Mouse (Mus musculus): ENCODE data around the gene Efna1.
A peak's percentile ranks its signal among the peaks of the same experiment; 100 is the strongest.

Efna1 gene

DNA sequence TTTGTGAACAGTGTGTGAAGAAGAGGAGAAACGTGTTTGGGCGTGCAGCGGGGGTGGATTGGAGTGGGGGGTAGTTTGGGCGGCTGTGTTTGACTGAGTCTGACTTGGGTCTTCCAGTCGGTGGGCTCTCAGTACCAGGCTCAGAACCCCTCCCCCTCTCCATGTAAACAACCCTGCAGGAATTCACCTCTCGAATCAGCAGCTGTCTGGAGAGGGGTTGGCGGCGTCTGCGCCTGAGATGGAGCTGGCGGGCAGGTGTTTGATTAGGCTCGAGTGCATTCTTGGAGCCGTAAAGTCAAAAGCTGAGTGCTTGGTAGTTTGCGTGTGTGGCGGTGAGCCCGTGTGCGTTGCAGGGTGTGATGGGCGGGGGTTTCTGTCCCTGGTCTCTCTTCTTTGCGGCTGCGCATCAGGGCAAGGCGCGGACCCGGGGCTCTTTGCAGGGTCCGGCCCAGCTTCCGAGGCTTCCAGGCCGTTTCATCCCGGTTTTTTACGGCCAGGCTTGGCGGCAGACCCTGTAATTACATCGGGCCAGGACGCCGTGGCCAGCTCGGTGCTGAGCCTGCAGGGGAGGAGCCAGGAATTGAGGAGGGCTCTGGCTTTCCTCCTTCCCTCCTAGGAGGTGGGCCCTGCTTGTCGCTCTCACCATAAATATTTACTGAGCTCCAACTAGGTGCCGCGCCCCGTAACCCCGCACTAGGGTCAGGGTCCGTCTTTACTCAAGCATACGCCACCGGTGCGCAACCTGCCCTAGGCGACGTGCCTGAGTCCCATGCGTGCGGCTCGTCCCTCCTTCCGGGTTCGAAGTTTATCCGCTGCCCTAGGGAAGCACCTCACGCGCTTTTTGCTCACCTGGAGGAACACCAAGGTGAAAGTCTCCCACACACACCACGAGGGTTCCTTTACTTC is at the start of gene Efna1:
TSS of gene Efna1 (minus strand) at position 537 of the 906 bp plus-strand sequence.
- DNase-seq: no peak

GRCm38 (mm10) chr3:89330346-89330745 is 49.4 kb upstream of the Efna1 start:
- no peak for DNase-seq

DNA sequence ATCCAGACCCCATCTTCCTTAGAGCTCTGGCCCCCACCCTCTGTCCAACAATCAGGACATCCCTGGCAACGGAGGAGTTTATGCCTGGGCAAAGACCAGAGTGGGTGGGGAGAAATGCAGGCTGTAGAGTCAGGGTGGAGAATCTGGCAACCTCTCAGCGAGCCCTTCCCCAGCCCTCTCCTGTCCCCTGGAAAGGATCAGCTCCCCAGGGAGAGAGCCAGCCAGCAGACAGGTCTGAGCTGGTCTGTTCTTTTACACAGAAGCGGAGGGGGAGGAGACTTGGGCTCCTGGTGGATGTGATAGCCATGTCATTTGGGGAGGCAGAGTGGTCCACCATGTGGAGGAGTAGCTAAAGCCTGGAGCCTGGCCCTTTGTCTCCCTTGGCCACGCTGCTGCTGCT is 47.7 kb upstream of the Efna1 start:
- no peak for DNase-seq

- no peak for DNase-seq
These were observed 46.5 kb upstream of the Efna1 start for GRCm38 (mm10) chr3:89327371-89327870.

GRCm38 (mm10) chr3:89325882-89326281 is 44.9 kb upstream of the Efna1 start:
- no peak for DNase-seq

DNA sequence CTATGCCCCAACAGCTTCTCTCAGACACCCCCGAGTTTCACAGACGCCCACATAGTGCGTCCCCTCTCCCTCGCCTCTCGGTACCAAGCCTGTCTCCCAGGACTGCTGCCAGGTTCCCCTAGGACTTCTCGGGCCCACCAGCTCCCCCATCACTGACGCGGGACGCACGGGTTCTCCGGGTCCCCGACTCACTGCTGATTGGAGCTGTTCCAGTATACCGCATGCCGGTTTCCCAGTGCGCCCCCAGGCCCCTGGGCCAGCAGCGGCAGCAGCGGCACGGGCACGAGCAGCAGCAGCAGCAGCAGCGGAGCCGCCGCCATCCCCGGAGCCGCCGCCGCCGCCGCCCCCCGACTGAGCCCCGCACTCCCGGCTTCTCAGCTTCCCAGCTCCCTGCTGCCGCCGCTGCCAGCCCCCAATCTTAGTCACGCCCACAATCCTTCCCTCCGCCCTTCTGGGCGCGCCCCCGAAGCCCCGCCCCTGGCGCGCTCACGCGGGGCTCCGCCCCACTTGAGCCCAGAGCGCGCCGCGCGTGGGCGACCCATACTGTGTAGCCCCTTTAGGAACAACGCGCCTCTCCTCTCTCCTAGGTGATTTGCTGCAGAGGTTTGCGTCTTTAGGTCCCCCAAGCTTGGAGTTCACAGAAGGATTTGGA is 41.7 kb upstream of the Efna1 start, which contains the start of gene Efna3:
TSS of gene Efna3 (minus strand) at position 452 of the 652 bp plus-strand sequence.
- peak; percentile 91 for DNase-seq

DNA sequence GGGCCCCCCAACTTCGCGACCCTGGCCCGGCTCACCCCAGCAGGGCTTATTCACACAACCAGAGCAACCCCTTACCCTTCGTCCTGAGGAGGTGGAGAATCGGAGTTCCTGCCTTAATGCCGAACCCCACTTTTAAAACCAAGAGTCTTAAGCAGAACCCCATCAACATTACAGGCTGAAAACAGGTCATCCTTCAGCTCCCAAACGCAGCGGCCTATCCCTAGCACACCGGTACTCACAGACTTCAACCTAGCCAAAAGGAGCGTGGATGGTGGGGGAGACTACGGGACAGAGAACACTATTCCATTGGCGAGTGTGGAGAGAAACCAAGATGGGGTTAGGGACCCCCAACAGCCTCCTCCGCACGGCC is 41.2 kb upstream of the Efna1 start:
- DNase-seq: no peak

DNA sequence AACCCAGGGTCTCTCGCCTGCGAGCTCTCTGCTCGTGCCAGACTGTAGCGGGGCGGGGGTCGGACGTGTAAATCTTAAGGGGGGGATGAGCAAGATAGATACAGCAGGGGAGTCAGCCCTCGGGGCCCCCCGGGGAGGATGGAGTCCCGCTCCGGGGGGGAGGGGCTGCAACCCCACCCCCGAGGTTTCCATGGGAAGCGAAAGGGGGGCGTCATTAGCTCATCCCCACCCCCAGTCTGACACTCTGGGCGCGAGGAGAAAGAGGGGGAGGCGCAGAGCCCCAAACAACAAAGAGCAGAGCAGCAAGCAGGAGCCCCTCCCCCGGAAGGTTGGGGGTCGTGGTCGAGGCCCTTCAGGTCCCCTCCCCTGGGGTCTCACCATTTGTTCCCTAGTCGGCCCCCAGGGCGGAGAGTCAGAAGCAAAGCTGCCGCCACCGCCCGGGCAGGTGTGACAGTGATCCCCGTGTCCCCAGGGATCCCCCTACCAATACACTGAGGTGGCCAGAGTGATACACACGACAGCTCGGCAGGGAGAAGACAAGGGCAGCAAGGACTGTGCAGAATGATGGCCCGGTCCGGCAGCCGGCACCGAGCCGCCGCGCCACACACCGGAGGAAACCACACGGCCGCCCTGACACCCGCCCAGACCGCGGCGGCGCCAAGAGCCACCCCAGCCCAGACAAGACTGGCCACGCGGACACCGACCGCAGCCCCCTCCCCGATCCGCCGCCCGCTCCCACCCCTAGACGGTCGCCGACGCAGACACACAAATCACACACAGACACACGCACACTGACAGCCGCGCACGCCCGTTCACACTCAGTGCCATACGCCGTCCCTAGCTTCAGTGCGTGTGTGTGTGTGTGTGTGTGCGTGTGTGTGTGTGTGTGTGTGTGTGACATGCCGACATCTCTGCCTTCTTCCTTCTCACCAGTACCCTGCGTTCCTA is 40.5 kb upstream of the Efna1 start:
- DNase-seq: peak; percentile 39

DNA sequence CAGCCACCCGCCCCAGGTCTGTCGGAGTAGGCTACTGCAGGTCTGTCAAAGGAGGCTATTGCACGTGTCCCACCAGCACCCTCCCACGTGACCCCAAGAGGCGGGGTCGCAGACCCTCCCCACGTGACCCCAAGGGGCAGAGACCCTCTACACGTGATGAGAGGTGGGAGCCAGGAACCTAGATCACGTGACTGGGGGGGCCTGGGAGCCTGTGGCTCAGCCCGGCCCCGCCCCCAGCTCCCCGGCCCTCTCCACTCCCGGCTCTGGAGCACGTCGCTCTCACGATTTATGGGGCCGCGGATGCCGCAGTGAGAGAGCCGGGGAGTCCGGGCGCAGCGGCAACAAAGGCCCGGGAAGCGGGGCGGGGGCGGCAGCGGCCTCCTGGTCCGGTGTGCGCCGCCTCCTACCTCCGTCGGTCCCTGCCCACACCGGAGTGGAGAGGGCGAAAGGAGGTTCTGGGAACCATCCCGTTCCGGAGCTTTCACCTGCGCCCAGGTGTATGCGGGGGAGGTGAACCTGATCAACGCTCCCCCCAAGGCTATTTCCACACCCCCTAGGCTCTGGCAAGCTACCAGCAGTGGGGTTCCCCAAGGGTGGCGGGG is 39.7 kb upstream of the Efna1 start:
- peak; percentile 59 for DNase-seq

GRCm38 (mm10) chr3:89319591-89320350 is 38.8 kb upstream of the Efna1 start:
- DNase-seq: peak; percentile 65

- DNase-seq: no peak
These were observed 38.1 kb upstream of the Efna1 start for GRCm38 (mm10) chr3:89318971-89319590.

DNA sequence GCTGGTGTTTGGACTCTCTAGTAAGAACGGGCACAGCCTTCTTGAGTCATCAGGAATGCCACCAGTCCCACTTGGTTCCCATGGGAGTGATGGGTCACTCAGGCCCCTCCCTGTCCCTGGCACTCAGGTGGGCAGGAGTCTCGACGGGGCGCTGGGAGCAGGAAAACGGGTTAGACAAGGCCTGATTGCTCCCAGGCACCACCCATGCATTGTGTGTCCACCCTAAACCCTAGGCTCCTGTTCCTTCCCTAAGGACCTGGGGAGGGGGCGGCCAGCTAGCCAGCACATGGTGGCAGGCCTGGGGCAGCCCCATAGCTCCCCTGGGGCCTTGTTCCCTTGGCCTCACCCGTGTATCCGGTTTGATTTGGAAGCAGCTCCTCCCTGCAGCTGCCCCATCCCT is 37.4 kb upstream of the Efna1 start:
- DNase-seq: no peak

GRCm38 (mm10) chr3:89317246-89317645 is 36.3 kb upstream of the Efna1 start:
- peak; percentile 32 for DNase-seq

DNA sequence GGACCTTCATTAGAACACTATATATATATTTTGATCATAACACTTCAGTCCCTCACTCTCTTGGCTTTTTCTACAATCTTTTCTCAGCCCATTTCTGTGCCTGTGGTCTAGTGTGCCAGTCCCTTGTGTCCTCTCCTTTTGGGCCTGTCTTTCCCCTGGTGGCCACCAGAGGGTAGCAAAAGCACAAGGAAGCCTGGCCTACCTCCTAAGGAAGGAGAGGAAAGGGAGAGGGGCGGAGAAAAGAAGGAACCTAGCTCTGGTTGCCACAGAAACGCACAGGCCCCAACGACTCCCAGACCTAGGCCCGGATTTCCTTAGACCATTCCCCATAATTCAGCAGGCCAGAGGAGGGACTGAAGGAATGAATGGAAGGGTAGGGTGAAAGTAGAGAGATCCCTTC is 35.9 kb upstream of the Efna1 start:
- peak; percentile 91 for DNase-seq

DNA sequence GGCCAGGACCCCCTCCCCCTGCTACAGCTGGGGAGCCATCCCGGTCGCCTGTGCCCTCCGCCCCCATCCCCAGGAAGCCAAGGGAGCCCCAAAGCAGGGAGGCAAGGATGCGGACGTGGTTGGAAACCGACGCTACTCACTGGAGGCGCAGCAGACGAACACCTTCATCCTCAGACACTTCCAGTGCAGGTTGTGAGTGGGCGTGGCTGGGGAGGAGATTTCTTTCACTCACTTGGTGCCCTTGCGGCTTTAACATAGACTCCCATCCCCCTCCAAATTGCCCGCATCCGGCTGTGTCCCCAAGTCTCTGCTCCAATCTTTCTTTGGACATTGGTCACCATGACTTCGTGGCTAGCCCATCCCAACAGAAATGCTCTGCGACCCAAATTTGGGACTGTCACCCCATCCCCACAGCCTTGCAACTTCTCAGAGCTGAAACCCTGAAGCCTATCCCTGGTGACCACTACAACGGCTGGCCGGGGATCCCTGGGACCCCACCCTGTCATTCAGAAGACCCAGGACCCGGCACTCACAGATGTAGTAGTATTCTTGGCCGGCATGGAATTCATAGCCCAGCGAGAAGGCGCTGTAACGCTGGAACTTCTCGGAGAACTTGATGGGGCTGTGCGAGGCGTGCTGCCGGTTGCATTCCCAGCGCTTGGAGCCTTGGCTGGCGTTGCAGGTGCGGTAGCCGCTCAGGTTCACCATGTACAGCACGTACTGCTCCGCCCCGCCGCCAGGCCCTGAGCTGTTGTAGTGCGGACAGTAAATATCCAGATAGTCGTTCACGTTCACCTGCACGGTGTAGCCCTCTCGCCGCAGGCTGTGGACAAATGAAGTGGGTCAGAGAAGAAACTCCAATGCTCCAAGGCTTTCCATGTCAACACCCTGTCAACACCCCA is 35.2 kb upstream of the Efna1 start:
- DNase-seq: peak; percentile 51

- peak; percentile 73 for DNase-seq
These were observed 34.4 kb upstream of the Efna1 start for GRCm38 (mm10) chr3:89315195-89315929.

GRCm38 (mm10) chr3:89314791-89315190 is 33.8 kb upstream of the Efna1 start:
- DNase-seq: no peak

DNA sequence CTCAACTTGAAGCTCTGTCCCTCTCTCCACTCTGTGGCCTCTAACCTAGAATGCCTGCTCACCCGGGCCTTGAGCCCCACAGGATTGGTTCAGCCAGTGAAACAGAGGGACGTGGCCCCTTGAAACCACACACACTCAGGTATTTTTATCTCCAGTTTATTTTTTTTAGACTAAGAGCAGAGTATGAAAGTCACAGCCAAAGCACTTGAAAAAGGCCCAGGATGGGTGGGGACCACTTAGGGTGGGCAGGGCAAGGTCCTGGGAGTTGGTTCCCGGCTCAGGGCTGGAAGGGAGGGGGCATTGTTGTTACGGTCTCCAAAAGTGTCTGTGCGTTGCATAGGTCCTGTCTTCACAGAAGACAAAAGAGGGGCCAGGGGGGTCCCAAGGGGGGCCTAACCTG is 33.4 kb upstream of the Efna1 start:
- DNase-seq: no peak

- DNase-seq: peak; percentile 53
These were observed 27.1 kb upstream of the Efna1 start for GRCm38 (mm10) chr3:89308089-89308488.
